Mouse (Mus musculus): Measurements from ENCODE around the gene Acsm1. TPM values are rescaled to one million over a fixed set of nuclear protein-coding genes. Genes with fewer than 3 reads are reported as not detected.

Gene Acsm1
- total RNA-seq, 2 experiments from 2014 or later: 0.22 TPM; not detected in 1

DNA sequence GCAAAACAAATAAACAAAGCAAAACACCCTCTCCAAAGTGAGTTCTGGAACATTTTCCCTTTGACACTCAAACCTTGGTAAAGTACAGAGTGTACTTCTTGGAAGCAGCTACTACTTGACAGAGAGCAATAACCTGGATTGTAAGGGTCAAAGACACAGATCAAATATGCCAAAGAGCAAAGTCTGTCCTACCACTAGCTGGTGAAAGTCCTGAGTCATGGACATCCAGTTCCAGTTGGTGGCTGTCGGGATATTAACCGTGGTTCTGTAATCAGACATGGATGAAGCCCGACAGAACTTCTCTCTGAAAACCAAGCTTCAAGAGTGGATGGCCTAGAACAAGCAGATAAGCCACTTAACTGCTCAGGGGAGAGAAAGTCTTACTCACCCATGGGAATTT, 61.1 kb downstream of the Acsm1 start:
- intact Hi-C loops (cut with DNase I): no loop called here

DNA sequence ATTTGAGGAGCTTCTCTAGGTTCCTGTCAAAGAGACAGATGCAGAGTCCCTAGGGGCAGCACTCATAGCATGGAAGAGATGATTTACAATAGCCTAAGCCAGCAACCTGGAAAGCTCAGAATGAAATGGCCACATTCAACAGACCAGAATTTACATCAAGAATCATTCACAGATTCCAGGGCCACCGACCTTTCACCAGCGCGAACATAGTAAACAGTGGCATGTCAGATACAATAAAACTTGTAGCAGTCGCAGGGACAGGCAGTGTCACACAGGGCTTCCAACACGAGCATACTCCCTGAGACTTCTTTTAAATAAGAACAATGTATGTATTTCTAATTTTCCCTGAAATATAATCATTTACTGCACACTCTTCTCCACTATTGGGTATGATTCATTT, 63.6 kb downstream of the Acsm1 start:
- DNase-seq: no peak
- intact Hi-C loops (cut with DNase I): loop anchor here (10.0 kb wide), 1 partner anchor 654 kb away; the partner anchor contains the start of gene Abca15

More for the DNA sequence above, 61.1 kb downstream of the Acsm1 start:
- no peak for DNase-seq

- intact Hi-C loops (cut with DNase I): loop anchor here (10.0 kb wide), 1 partner anchor 654 kb away; the partner anchor contains the start of gene Abca15
Measured at GRCm38 (mm10) chr7:119670925-119671324, 64.1 kb downstream of the Acsm1 start.

GRCm38 (mm10) chr7:119673465-119673864, 66.6 kb downstream of the Acsm1 start:
- intact Hi-C loops (cut with DNase I): loop anchor here (10.0 kb wide), 1 partner anchor 651 kb away; the partner anchor contains the start of gene Abca15

More at GRCm38 (mm10) chr7:119670925-119671324, 64.1 kb downstream of the Acsm1 start:
- DNase-seq: no peak

DNA sequence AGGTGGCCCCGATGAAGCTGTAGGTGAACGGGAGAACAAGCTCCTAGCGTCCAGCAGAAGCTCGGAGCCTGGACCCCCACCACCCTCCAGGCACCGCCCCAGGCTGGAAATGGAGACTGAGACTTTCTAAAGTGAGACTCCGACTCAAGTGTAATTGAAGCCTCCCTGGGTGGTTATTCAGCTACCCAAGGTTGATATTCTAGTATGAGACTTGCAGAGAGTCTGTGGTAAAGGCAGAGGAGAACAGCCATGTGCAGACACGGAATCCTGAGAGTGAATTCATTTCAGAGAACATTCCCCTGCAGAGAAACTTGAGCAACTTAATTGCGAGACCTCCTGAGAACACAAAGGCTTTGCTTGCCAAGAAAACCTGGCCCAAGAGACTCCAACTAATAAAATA, 73.3 kb downstream of the Acsm1 start:
- DNase-seq: no peak
- intact Hi-C loops (cut with DNase I): no loop called here

More at GRCm38 (mm10) chr7:119673465-119673864, 66.6 kb downstream of the Acsm1 start:
- DNase-seq: peak; percentile 10 to 39

DNA sequence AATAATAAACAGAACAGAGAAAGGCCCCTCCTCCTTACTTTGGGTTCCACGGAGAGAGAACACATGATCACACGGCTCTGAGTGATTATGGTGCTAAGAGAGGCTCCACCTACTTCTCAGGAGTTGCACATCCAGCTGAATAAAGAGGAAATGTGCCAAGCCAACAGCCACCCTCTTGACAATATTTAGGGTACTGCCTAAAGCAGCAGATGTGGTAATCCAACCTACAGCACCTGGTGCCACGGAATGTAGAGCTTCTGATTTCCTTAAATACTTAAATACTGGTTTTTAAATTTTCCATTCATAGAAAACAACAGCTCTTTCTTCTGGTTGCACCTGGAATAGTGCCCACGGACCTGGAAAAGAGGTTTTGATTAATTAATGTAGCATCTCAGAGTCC, 75.9 kb downstream of the Acsm1 start:
- intact Hi-C loops (cut with DNase I): no loop called here
- DNase-seq: no peak

DNA sequence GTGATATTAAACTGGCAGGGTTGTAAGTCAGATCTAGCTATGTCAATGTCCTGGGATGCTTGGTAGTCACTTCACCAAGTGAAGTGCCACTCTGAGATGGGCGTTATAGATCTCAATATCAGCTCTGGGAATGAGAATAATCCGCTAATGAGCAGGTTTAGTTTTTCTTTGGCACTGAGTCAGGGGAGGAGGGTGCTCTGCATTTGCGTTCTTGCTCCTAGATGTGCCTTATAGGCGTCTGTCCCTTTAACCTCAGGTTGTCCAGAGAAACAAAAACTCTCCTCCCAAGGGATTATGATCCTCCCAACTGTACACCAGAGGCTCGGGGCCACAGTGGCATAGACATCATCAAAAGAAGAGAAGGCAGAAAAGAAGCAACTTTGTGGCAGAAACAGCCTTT, 82.9 kb downstream of the Acsm1 start, which contains the start of gene Acsm4:
TSS of gene Acsm4 (plus strand) at position 301 of the 400 bp plus-strand sequence.
- intact Hi-C loops (cut with DNase I): no loop called here
- no peak for DNase-seq

DNA sequence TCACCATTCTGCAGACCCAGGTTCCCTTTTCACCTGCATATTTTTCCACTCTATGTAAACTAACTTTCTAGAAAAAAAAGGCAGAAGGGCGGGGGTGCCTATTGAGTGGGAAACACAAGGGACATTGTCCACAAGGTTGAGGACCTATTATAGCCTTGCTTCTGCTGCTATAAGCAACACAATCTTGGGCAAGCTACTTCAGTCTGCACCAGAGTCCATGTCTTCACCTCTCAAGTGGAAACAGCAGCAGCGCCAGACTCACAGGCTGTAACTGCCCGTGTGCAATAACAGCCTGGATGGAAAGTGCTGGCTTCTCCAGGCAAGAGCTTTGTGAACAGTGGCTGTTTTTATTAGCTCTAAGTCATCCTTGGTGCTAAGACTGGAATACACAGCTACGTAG, 85.5 kb downstream of the Acsm1 start:
- intact Hi-C loops (cut with DNase I): no loop called here
- DNase-seq: no peak

DNA sequence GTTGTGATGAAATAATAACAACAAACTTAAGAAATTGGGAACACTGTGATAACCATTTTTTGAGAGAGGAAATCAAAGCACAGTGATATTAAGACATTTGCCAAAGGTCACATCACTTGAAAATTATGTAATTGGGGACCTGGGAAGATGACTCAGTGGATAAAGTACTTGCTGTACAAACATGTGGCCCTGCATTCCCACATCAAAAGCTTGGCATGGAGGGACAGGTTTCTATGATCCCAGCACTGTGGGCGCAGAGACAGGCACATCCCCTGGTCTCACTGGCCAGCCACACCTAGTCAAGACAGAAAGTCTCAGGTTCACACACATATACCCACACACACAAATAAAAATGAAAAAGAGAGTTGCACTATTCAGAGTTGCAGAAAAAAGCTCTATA, 88.1 kb downstream of the Acsm1 start:
- no peak for DNase-seq
- intact Hi-C loops (cut with DNase I): no loop called here

Other genes with a start within 250 kb of the Acsm1 start
- gene Gp2, start 147.7 kb upstream of the Acsm1 start, total RNA-seq (2021): not detected
- gene Umod, start 127.7 kb upstream of the Acsm1 start, total RNA-seq (2021): not detected
- gene Acsm5, start 87.6 kb upstream of the Acsm1 start, total RNA-seq (2021): 1 to 10 TPM; 2.1 to 3.8 TPM
- gene Pdilt, start 83.5 kb upstream of the Acsm1 start, total RNA-seq (2021): not detected
- gene Acsm2, start 52.7 kb upstream of the Acsm1 start, total RNA-seq (2021): not detected
- not detected for gene Acsm4, start 83.0 kb downstream of the Acsm1 start, total RNA-seq (2021)
- gene Thumpd1, start 113.8 kb downstream of the Acsm1 start, total RNA-seq (2021): 10 to 100 TPM; 13.3 to 16.4 TPM
- gene Acsm3, start 153.9 kb downstream of the Acsm1 start, total RNA-seq (2021): 1 to 10 TPM in 1 of 2 experiments, under 1 TPM in 1; 0.10 to 1.3 TPM
- gene Rexo5, start 187.0 kb downstream of the Acsm1 start, total RNA-seq (2021): 1 to 10 TPM; 1.9 to 2.3 TPM
- gene Eri2, start 187.0 kb downstream of the Acsm1 start, total RNA-seq (2021): 1 to 10 TPM; 2.3 to 2.8 TPM